Mouse (Mus musculus) MEL (cell line): ENCODE measurements around the gene Hipk3. TPM values are rescaled to one million over a fixed set of nuclear protein-coding genes. Genes with fewer than 3 reads are reported as not detected.

ENCODE experiments used
- DNase-seq: peaks from one replicate; pipeline ENCODE4 v3.0.0; 2011; ENCODE audit warnings: low read depth, low spot score
- H3K27ac ChIP-seq: 2 replicates; pipeline ENCODE4 v1.5.1; 2012; ENCODE audit warnings: low read depth, mild to moderate bottlenecking, control low read depth, low read length, moderate library complexity; ENCODE audit not compliant: control insufficient read depth
- H3K27me3 ChIP-seq, 2 experiments: fragments of 150-350 bp in 1 of 2; sonication (generic) in 1 of 2; 2 replicates each; pipeline ENCODE4 v1.6.1; 2012; ENCODE audit warnings: low read length in 2 of 2, mild to moderate bottlenecking in 2 of 2, improper control_type of control experiment in 1 of 2, moderate library complexity in 1 of 2; ENCODE audit not compliant: insufficient read depth in 2 of 2, control insufficient read depth in 1 of 2
- H3K36me3 ChIP-seq, 2 experiments: 2 replicates each; pipeline ENCODE4 v1.6.1; 2012 to 2014; ENCODE audit warnings: low read length in 2 of 2, improper control_type of control experiment in 1 of 2, inconsistent platforms in 1 of 2, mild to moderate bottlenecking in 1 of 2; ENCODE audit not compliant: insufficient read depth in 2 of 2, control insufficient read depth in 1 of 2
- H3K4me1 ChIP-seq, 2 experiments: fragments of 150-350 bp in 1 of 2; sonication (generic) in 1 of 2; 2 replicates each; pipeline ENCODE4 v1.6.1; 2012; ENCODE audit warnings: low read length in 2 of 2, improper control_type of control experiment in 1 of 2, mild to moderate bottlenecking in 1 of 2; ENCODE audit not compliant: insufficient read depth in 2 of 2, control insufficient read depth in 1 of 2
- H3K4me3 ChIP-seq, 2 experiments: fragments of 150-350 bp in 1 of 2; sonication (generic) in 1 of 2; 2 replicates each; pipeline ENCODE4 v1.5.1; 2012; ENCODE audit warnings: low read depth in 2 of 2, low read length in 2 of 2, mild to moderate bottlenecking in 2 of 2, moderate library complexity in 2 of 2, control low read depth in 1 of 2, improper control_type of control experiment in 1 of 2; ENCODE audit not compliant: control insufficient read depth in 1 of 2, insufficient read depth in 1 of 2
- H3K79me2 ChIP-seq: 2 replicates; pipeline ENCODE4 v1.6.1; 2012; ENCODE audit warnings: mild to moderate bottlenecking, low read length, moderate library complexity; ENCODE audit not compliant: control insufficient read depth, poor library complexity, insufficient read depth
- H3K9ac ChIP-seq: 2 replicates; pipeline ENCODE4 v1.6.1; 2012; ENCODE audit warnings: low read depth, mild to moderate bottlenecking, control low read depth, low read length, moderate library complexity; ENCODE audit not compliant: control insufficient read depth, poor library complexity, severe bottlenecking
- H3K9me3 ChIP-seq: fragments of 150-350 bp; sonication (generic); replicated peaks from 2 replicates; pipeline ENCODE4 v1.6.1; 2012; ENCODE audit warnings: mild to moderate bottlenecking, low read length, improper control_type of control experiment, moderate library complexity; ENCODE audit not compliant: insufficient read depth
- BHLHE40 ChIP-seq: IDR thresholded peaks from 2 replicates; pipeline ENCODE4 v1.6.1; 2012; ENCODE audit warnings: low read depth, mild to moderate bottlenecking, inconsistent platforms, low read length, improper control_type of control experiment, borderline replicate concordance
- CHD1 ChIP-seq: IDR thresholded peaks from 2 replicates; pipeline ENCODE4 v1.6.1; 2012; ENCODE audit warnings: low read depth, mild to moderate bottlenecking, inconsistent platforms, low read length, improper control_type of control experiment
- CHD2 ChIP-seq: IDR thresholded peaks from 2 replicates; pipeline ENCODE4 v1.6.1; 2011; ENCODE audit warnings: low read length, improper control_type of control experiment
- EP300 ChIP-seq, 2 experiments: IDR thresholded peaks; 2 replicates each; pipeline ENCODE4 v1.6.1; 2011; ENCODE audit warnings: improper control_type of control experiment in 2 of 2, low read length in 2 of 2, low read depth in 1 of 2, mild to moderate bottlenecking in 1 of 2
- GABPA ChIP-seq: IDR thresholded peaks from 2 replicates; pipeline ENCODE4 v1.6.1; 2012; ENCODE audit warnings: low read depth, mild to moderate bottlenecking, inconsistent platforms, low read length, improper control_type of control experiment, moderate library complexity
- GATA1 ChIP-seq: IDR thresholded peaks from 2 replicates; pipeline ENCODE4 v1.6.1; 2011; ENCODE audit warnings: low read depth, low read length, improper control_type of control experiment
- JUND ChIP-seq: IDR thresholded peaks from 2 replicates; pipeline ENCODE4 v1.6.1; 2011; ENCODE audit warnings: low read depth, mild to moderate bottlenecking, improper control_type of control experiment, low read length
- MAFK ChIP-seq: IDR thresholded peaks from 2 replicates; pipeline ENCODE4 v1.6.1; 2011; ENCODE audit warnings: low read depth, mild to moderate bottlenecking, low read length, improper control_type of control experiment, borderline replicate concordance
- MAX ChIP-seq: IDR thresholded peaks from 2 replicates; pipeline ENCODE4 v1.6.1; 2011; ENCODE audit warnings: low read length, improper control_type of control experiment
- MAZ ChIP-seq: IDR thresholded peaks from 2 replicates; pipeline ENCODE4 v1.6.1; 2012; ENCODE audit warnings: low read depth, mild to moderate bottlenecking, inconsistent platforms, low read length, improper control_type of control experiment
- MEF2A ChIP-seq: IDR thresholded peaks from 2 replicates; pipeline ENCODE4 v1.6.1; 2014; ENCODE audit warnings: low read depth, mild to moderate bottlenecking, inconsistent platforms, low read length, improper control_type of control experiment; ENCODE audit not compliant: poor library complexity, insufficient replicate concordance, severe bottlenecking; ENCODE audit errors: extremely low read depth
- MYB ChIP-seq: IDR thresholded peaks from 2 replicates; pipeline ENCODE4 v1.6.1; 2011; ENCODE audit warnings: mild to moderate bottlenecking, low read depth, low read length, improper control_type of control experiment
- MYC ChIP-seq: IDR thresholded peaks from 2 replicates; pipeline ENCODE4 v1.6.1; 2011; ENCODE audit warnings: low read depth, mild to moderate bottlenecking, low read length, improper control_type of control experiment, moderate library complexity
- NRF1 ChIP-seq: IDR thresholded peaks from 2 replicates; pipeline ENCODE4 v1.6.1; 2014; ENCODE audit warnings: low read depth, mild to moderate bottlenecking, inconsistent platforms, low read length, improper control_type of control experiment, moderate library complexity; ENCODE audit not compliant: poor library complexity, insufficient read depth, severe bottlenecking
- POLR2A ChIP-seq, 2 experiments: IDR thresholded peaks; 2 replicates each; pipeline ENCODE4 v1.6.1; 2011 to 2012; ENCODE audit warnings: low read length in 2 of 2, mild to moderate bottlenecking in 2 of 2, control low read depth in 1 of 2, improper control_type of control experiment in 1 of 2, low read depth in 1 of 2, moderate library complexity in 1 of 2; ENCODE audit not compliant: control insufficient read depth in 1 of 2, insufficient read depth in 1 of 2, poor library complexity in 1 of 2
- POLR2AphosphoS5 ChIP-seq: IDR thresholded peaks from 2 replicates; pipeline ENCODE4 v1.6.1; 2012; ENCODE audit warnings: low read depth, borderline replicate concordance, mild to moderate bottlenecking, inconsistent platforms, low read length, moderate library complexity, mixed read lengths
- RAD21 ChIP-seq: IDR thresholded peaks from 2 replicates; pipeline ENCODE4 v1.6.1; 2011; ENCODE audit warnings: mild to moderate bottlenecking, low read depth, low read length, improper control_type of control experiment
- RCOR1 ChIP-seq: IDR thresholded peaks from 2 replicates; pipeline ENCODE4 v1.6.1; 2012; ENCODE audit warnings: low read depth, mild to moderate bottlenecking, inconsistent platforms, low read length, improper control_type of control experiment
- SIN3A ChIP-seq: IDR thresholded peaks from 2 replicates; pipeline ENCODE4 v1.6.1; 2012; ENCODE audit warnings: low read length, improper control_type of control experiment, inconsistent platforms
- SMC3 ChIP-seq: IDR thresholded peaks from 2 replicates; pipeline ENCODE4 v1.6.1; 2011; ENCODE audit warnings: low read depth, low read length, improper control_type of control experiment
- UBTF ChIP-seq: IDR thresholded peaks from 2 replicates; pipeline ENCODE4 v1.6.1; 2012; ENCODE audit warnings: low read depth, mild to moderate bottlenecking, inconsistent platforms, low read length, improper control_type of control experiment, moderate library complexity, borderline replicate concordance; ENCODE audit not compliant: insufficient read depth
- ZC3H11A ChIP-seq: IDR thresholded peaks from 2 replicates; pipeline ENCODE4 v1.6.1; 2012; ENCODE audit warnings: low read depth, mild to moderate bottlenecking, inconsistent platforms, low read length, improper control_type of control experiment
- ZKSCAN1 ChIP-seq: IDR thresholded peaks from 2 replicates; pipeline ENCODE4 v1.6.1; 2012; ENCODE audit warnings: low read depth, mild to moderate bottlenecking, inconsistent platforms, low read length, improper control_type of control experiment, moderate library complexity
- ZMIZ1 ChIP-seq: IDR thresholded peaks from 2 replicates; pipeline ENCODE4 v1.6.1; 2012; ENCODE audit warnings: low read depth, mild to moderate bottlenecking, inconsistent platforms, low read length, improper control_type of control experiment, moderate library complexity
- polyA plus RNA-seq, 2 experiments: library from polyadenylated mRNA; stranded (reverse) in 1 of 2; unstranded in 1 of 2; fragments of >175 nt in 1 of 2; fragments of >200 nt in 1 of 2; gene quantifications; 2 replicates each; pipeline versions ENCODE4 v1.2.1 to v1.2.4; 2012; ENCODE audit warnings: low replicate concordance in 2 of 2, low read depth in 1 of 2; ENCODE audit not compliant: insufficient read length in 2 of 2, insufficient read depth in 1 of 2, missing spikeins in 1 of 2
- total RNA-seq: library from RNA; depleted of rRNA; stranded (reverse); fragments of 300-350 nt; gene quantifications from 2 replicates; pipeline ENCODE4 v1.2.3, GENCODE M21; 2012

Gene Hipk3
- total and polyA plus RNA-seq, 3 experiments = 11.9 to 19.4 (median 17.0) TPM

- DNase-seq = no peak
- Histone ChIP-seq H3K4me1 (peaks cover 5 to 6% of the 10 kb centered on the region in 2 experiments; a peak in 3 of 4 replicates), H3K9ac (no peak overlapping the region), H3K36me3 (peaks cover 0 to 11% of the 10 kb centered on the region in 2 experiments; a peak in 2 of 4 replicates), H3K27me3 (no peaks in the 10 kb centered on the region), H3K79me2 (peaks cover 40% of the 10 kb centered on the region), H3K9me3 (no peaks in the 10 kb centered on the region), H3K27ac (no peak overlapping the region), H3K4me3 (no peak overlapping the region)
- TF ChIP-seq SIN3A (no peak), POLR2A (IDR thresholded peaks at IDR 0.05; ENCODE audit: control insufficient read depth in 1 of 2, insufficient read depth in 1 of 2, low read depth in 1 of 2, low read length in 2 of 2, poor library complexity in 1 of 2) (no peak)
Measured at GRCm38 (mm10) chr2:104489851-104490250, 4.4 kb downstream of the Hipk3 start.

- no peak for TF ChIP-seq NRF1
- no peak for TF ChIP-seq GABPA
- TF ChIP-seq RCOR1 = no peak
- TF ChIP-seq EP300 (IDR thresholded peaks at IDR 0.05; ENCODE audit: low read depth in 1 of 2, low read length in 2 of 2) = no peak
- TF ChIP-seq MAFK = no peak
- no peak for TF ChIP-seq JUND
- TF ChIP-seq ZC3H11A = no peak
- H3K9me3 ChIP-seq = no peaks in the 10 kb centered on the region
- H3K27me3 ChIP-seq = no peaks in the 10 kb centered on the region
- H3K4me1 ChIP-seq = no peaks in the 10 kb centered on the region
- no peak overlapping the region for H3K4me3 ChIP-seq
- H3K27ac ChIP-seq = no peak overlapping the region
- peaks cover 29% of the 10 kb centered on the region for H3K79me2 ChIP-seq
- no peaks in the 10 kb centered on the region for H3K36me3 ChIP-seq
- DNase-seq = no peak
- H3K9ac ChIP-seq = no peak overlapping the region
Measured at GRCm38 (mm10) chr2:104484438-104484837, 9.8 kb downstream of the Hipk3 start.

GRCm38 (mm10) chr2:104482156-104482555 is 12.1 kb downstream of the Hipk3 start:
- no peaks in the 10 kb centered on the region for H3K27me3 ChIP-seq
- peaks cover 26% of the 10 kb centered on the region for H3K79me2 ChIP-seq
- no peak overlapping the region for H3K9ac ChIP-seq
- H3K27ac ChIP-seq = no peak overlapping the region
- H3K4me1 ChIP-seq = no peaks in the 10 kb centered on the region
- H3K9me3 ChIP-seq = no peaks in the 10 kb centered on the region
- H3K4me3 ChIP-seq = no peak overlapping the region
- no peaks in the 10 kb centered on the region for H3K36me3 ChIP-seq
- DNase-seq = no peak
- TF ChIP-seq SMC3 (no peak), MAX (no peak), MYC (no peak), CHD1 (no peak), RAD21 (no peak), UBTF (no peak), BHLHE40 (no peak), CHD2 (no peak), GATA1 (no peak), MYB (no peak), POLR2AphosphoS5 (no peak), ZMIZ1 (no peak), MEF2A (no peak), MAZ (no peak), ZKSCAN1 (no peak)
